Mouse (Mus musculus) Patski (cell line): ENCODE measurements at regions not wholly inside any gene's neighbourhood (a gene's known extent, or its start where the extent isn't known, plus 50 kb on each side); places are given as distances from the start of the nearest gene placed in this dataset.
A peak's percentile ranks its signal among the peaks of the same experiment; 100 is the strongest.
"Not testable (repeated sequence)": the region's sequence is repeated elsewhere in the genome, so short reads cannot be mapped to it uniquely, and the experiment has no call there.

Experiments
- ATAC-seq: fragments of 100-300 bp; one replicate; pipeline ENCODE4 v1.8.0; 2021
- CTCF ChIA-PET: fragments of 350-600 bp; sonication (Branson Sonifier 250); formaldehyde crosslinking; loops from one replicate; lab custom pipeline; 2022; ENCODE audit warnings: inconsistent platforms; lab: Charles Lee
- POLR2A ChIA-PET: fragments of 350-600 bp; sonication (Branson Sonifier 250); formaldehyde crosslinking; loops from one replicate; lab custom pipeline; 2022; ENCODE audit warnings: antibody characterized with exemption, inconsistent platforms; lab: Charles Lee
- DNase-seq: peaks from one replicate; pipeline ENCODE4 v3.0.0-alpha.2; 2011; ENCODE audit warnings: low read depth, low spot score
- H3K27me3 ChIP-seq: fragments of 371-371 bp; one replicate; pipeline ENCODE4 v1.5.1; 2021
- CTCF ChIP-seq: fragments of 100-300 bp; IDR thresholded peaks from one replicate; pipeline ENCODE4 v1.5.1; 2021
- in situ Hi-C: fragments of 300-500 bp; cut with MboI; formaldehyde crosslinking; loops from 3 replicates; pipeline ENCODE4 v1.11.1; 2018; ENCODE audit warnings: low pct_unique_long_range_greater_than_20kb, mixed read lengths

GRCm38 (mm10) chr14:18511094-18511493 lies 179.4 kb upstream of the Ube2e1 start:
- TF ChIP-seq CTCF = peak; percentile 77
- in situ Hi-C loops = no loop called here
- peak; percentile 71 for ATAC-seq
- DNase-seq = no peak
- ChIA-PET CTCF (interaction anchor here (0.8 to 1.4 kb wide), 4 partner anchors 12 to 48 kb away, joined by 3 to 4 read pairs (median 3); no protein-coding TSS in a partner anchor), POLR2A (interaction anchor here (0.7 to 1.3 kb wide), 2 partner anchors 24 to 36 kb away, joined by 3 to 5 read pairs; no protein-coding TSS in a partner anchor)
- no peaks in the 10 kb centered on the region for H3K27me3 ChIP-seq

GRCm38 (mm10) chr14:18508359-18508647 lies 176.6 kb upstream of the Ube2e1 start:
- CTCF ChIA-PET = interaction anchor here (0.6 kb wide), 1 partner anchor 406 kb away, joined by 3 read pairs; no protein-coding TSS in a partner anchor
- no peak for DNase-seq
- H3K27me3 ChIP-seq = no peaks in the 10 kb centered on the region
- TF ChIP-seq CTCF = no peak
- in situ Hi-C loops = no loop called here
- no peak for ATAC-seq
- POLR2A ChIA-PET = no interaction called here

GRCm38 (mm10) chr14:18507582-18508358 lies 176.1 kb upstream of the Ube2e1 start:
- no peaks in the 10 kb centered on the region for H3K27me3 ChIP-seq
- in situ Hi-C loops = no loop called here
- peak; percentile 58 for ATAC-seq
- CTCF ChIA-PET = interaction anchor here (0.6 kb wide), 2 partner anchors 271 to 406 kb away, joined by 3 read pairs; no protein-coding TSS in a partner anchor
- DNase-seq = peak; percentile 55
- TF ChIP-seq CTCF = no peak
- POLR2A ChIA-PET = no interaction called here

- peak; percentile 70 for TF ChIP-seq CTCF
- DNase-seq = no peak
- H3K27me3 ChIP-seq = no peaks in the 10 kb centered on the region
- CTCF ChIA-PET = no interaction called here
- POLR2A ChIA-PET = no interaction called here
- ATAC-seq = no peak
- in situ Hi-C loops = no loop called here
Observed at GRCm38 (mm10) chr14:18506168-18506567, 174.5 kb upstream of the Ube2e1 start.

GRCm38 (mm10) chr14:18500249-18500832 lies 168.7 kb upstream of the Ube2e1 start:
- ChIA-PET POLR2A (no interaction called here), CTCF (interaction anchor here (1.3 kb wide), 1 partner anchor 10 kb away, joined by 3 read pairs; no protein-coding TSS in a partner anchor)
- DNase-seq (no peak), ATAC-seq (peak; percentile 56)
- in situ Hi-C loops = no loop called here
- H3K27me3 ChIP-seq = no peaks in the 10 kb centered on the region
- no peak for TF ChIP-seq CTCF

- CTCF ChIA-PET = no interaction called here
- no peaks in the 10 kb centered on the region for H3K27me3 ChIP-seq
- POLR2A ChIA-PET = no interaction called here
- no peak for DNase-seq
- in situ Hi-C loops = no loop called here
- ATAC-seq = no peak
- TF ChIP-seq CTCF = no peak
Observed at GRCm38 (mm10) chr14:18494048-18494447, 162.4 kb upstream of the Ube2e1 start.

- CTCF ChIA-PET = interaction anchor here (1.2 kb wide), 1 partner anchor 26 kb away, joined by 5 read pairs; no protein-coding TSS in a partner anchor
- no peaks in the 10 kb centered on the region for H3K27me3 ChIP-seq
Observed at GRCm38 (mm10) chr14:18486132-18486800, 154.6 kb upstream of the Ube2e1 start.

GRCm38 (mm10) chr14:18485526-18485925 lies 153.9 kb upstream of the Ube2e1 start:
- no peak for ATAC-seq
- in situ Hi-C loops = loop anchor here (10.0 kb wide), 1 partner anchor 529 kb away; no protein-coding TSS in a partner anchor
- no peak for DNase-seq
- no peaks in the 10 kb centered on the region for H3K27me3 ChIP-seq
- TF ChIP-seq CTCF = no peak
- CTCF ChIA-PET = interaction anchor here (0.9 to 1.5 kb wide), 2 partner anchors 26 to 28 kb away, joined by 3 to 4 read pairs; no protein-coding TSS in a partner anchor
- POLR2A ChIA-PET = interaction anchor here (0.7 kb wide), 1 partner anchor 207 kb away, joined by 3 read pairs; no protein-coding TSS in a partner anchor

More at GRCm38 (mm10) chr14:18486132-18486800, 154.6 kb upstream of the Ube2e1 start:
- ATAC-seq (no peak), DNase-seq (no peak)
- POLR2A ChIA-PET = interaction anchor here (0.8 kb wide), 1 partner anchor 24 kb away, joined by 5 read pairs; no protein-coding TSS in a partner anchor
- in situ Hi-C loops = loop anchor here (10.0 kb wide), 1 partner anchor 529 kb away; no protein-coding TSS in a partner anchor
- no peak for TF ChIP-seq CTCF

GRCm38 (mm10) chr14:18476795-18477320 lies 145.2 kb upstream of the Ube2e1 start:
- H3K27me3 ChIP-seq = no peaks in the 10 kb centered on the region
- ATAC-seq (no peak), DNase-seq (no peak)
- POLR2A ChIA-PET = no interaction called here
- TF ChIP-seq CTCF = no peak
- in situ Hi-C loops = no loop called here
- CTCF ChIA-PET = interaction anchor here (1.3 kb wide), 1 partner anchor 9 kb away, joined by 5 read pairs; no protein-coding TSS in a partner anchor

GRCm38 (mm10) chr14:18468611-18469010 lies 137.0 kb upstream of the Ube2e1 start:
- in situ Hi-C loops = no loop called here
- H3K27me3 ChIP-seq = no peaks in the 10 kb centered on the region
- POLR2A ChIA-PET = no interaction called here
- CTCF ChIA-PET = interaction anchor here (1.9 kb wide), 1 partner anchor 8 kb away, joined by 5 read pairs; no protein-coding TSS in a partner anchor
- ATAC-seq (peak; percentile 87), DNase-seq (peak; percentile 54)
- no peak for TF ChIP-seq CTCF

GRCm38 (mm10) chr14:18466864-18467263 lies 135.2 kb upstream of the Ube2e1 start:
- POLR2A ChIA-PET, DNase-seq, in situ Hi-C loops, H3K27me3 ChIP-seq, ATAC-seq: not testable (repeated sequence)
- CTCF ChIA-PET = interaction anchor here (1.1 to 1.9 kb wide), 2 partner anchors 10 to 12 kb away, joined by 4 to 5 read pairs; no protein-coding TSS in a partner anchor

- POLR2A ChIA-PET = interaction anchor here (0.7 kb wide), 1 partner anchor 38 kb away, joined by 8 read pairs; no protein-coding TSS in a partner anchor
- DNase-seq, CTCF ChIA-PET, in situ Hi-C loops, ATAC-seq, H3K27me3 ChIP-seq: not testable (repeated sequence)
Observed at GRCm38 (mm10) chr14:18464199-18464598, 132.5 kb upstream of the Ube2e1 start.
